Mouse (Mus musculus) heart, adult 8-10 months (tissue): ENCODE results near the gene Cpne7. TPM values are rescaled to one million over a fixed set of nuclear protein-coding genes. Genes with fewer than 3 reads are reported as not detected.
"Not testable (repeated sequence)": the region's sequence is repeated elsewhere in the genome, so short reads cannot be mapped to it uniquely, and the experiment has no call there.

ENCODE experiments used
- DNase-seq: peaks from one replicate; pipeline ENCODE4 v3.0.0; 2022; ENCODE audit warnings: low spot score
- total RNA-seq, 4 experiments: library from RNA; stranded (reverse); gene quantifications; 2 replicates each; pipeline ENCODE4 v1.2.4; 2022

Cpne7 gene
- 1 to 10 TPM in 2 of 4 experiments, under 1 TPM in 2; 0.52 to 1.7 (median 0.89) TPM for total RNA-seq

GRCm38 (mm10) chr8:123117127-123117731 is at the start of gene Cpne7:
Cpne7 (plus strand) TSS chr8:123117374.
- DNase-seq: no peak

- peak; percentile 21 for DNase-seq
These were observed 46.0 kb upstream of the Cpne7 start for GRCm38 (mm10) chr8:123071176-123071575.

- DNase-seq: no peak
These were observed 40.0 kb upstream of the Cpne7 start for GRCm38 (mm10) chr8:123077213-123077612.

- DNase-seq: no peak
These were observed 34.2 kb upstream of the Cpne7 start for GRCm38 (mm10) chr8:123082993-123083392.

- DNase-seq: no peak
These were observed 33.6 kb upstream of the Cpne7 start for GRCm38 (mm10) chr8:123083610-123084009.

GRCm38 (mm10) chr8:123087289-123087688 is 29.9 kb upstream of the Cpne7 start:
- DNase-seq: no peak

- DNase-seq: no peak
These were observed 20.0 kb upstream of the Cpne7 start for GRCm38 (mm10) chr8:123097216-123097615.

- no peak for DNase-seq
These were observed 19.2 kb upstream of the Cpne7 start for GRCm38 (mm10) chr8:123097786-123098584.

- DNase-seq: no peak
These were observed 16.9 kb upstream of the Cpne7 start for GRCm38 (mm10) chr8:123100288-123100687.

- no peak for DNase-seq
These were observed 15.9 kb upstream of the Cpne7 start for GRCm38 (mm10) chr8:123101244-123101643.

GRCm38 (mm10) chr8:123101735-123102685 is 15.2 kb upstream of the Cpne7 start, which contains the start of gene Rpl13:
Rpl13 (plus strand) TSS chr8:123102350.
- peak; percentile 97 for DNase-seq

GRCm38 (mm10) chr8:123102855-123103254 is 14.3 kb upstream of the Cpne7 start:
- DNase-seq: not testable (repeated sequence)

- no peak for DNase-seq
These were observed 13.9 kb upstream of the Cpne7 start for GRCm38 (mm10) chr8:123103285-123103684.

- no peak for DNase-seq
These were observed 13.0 kb upstream of the Cpne7 start for GRCm38 (mm10) chr8:123104046-123104767.

- peak; percentile 33 for DNase-seq
These were observed 11.4 kb upstream of the Cpne7 start for GRCm38 (mm10) chr8:123105553-123106326.

- no peak for DNase-seq
These were observed 10.6 kb upstream of the Cpne7 start for GRCm38 (mm10) chr8:123106531-123106930.

- no peak for DNase-seq
These were observed 9.2 kb upstream of the Cpne7 start for GRCm38 (mm10) chr8:123108010-123108409.

- DNase-seq: no peak
These were observed 8.2 kb upstream of the Cpne7 start for GRCm38 (mm10) chr8:123108953-123109352.

GRCm38 (mm10) chr8:123110649-123111048 is 6.5 kb upstream of the Cpne7 start:
- no peak for DNase-seq

- DNase-seq: no peak
These were observed 4.3 kb upstream of the Cpne7 start for GRCm38 (mm10) chr8:123112892-123113291.
